Mouse (Mus musculus): ENCODE data around the gene a. TPM values are rescaled to one million over a fixed set of nuclear protein-coding genes. Genes with fewer than 3 reads are reported as not detected.

The a gene
- polyA plus RNA-seq, 1 experiment from 2014 or later, result 0.35 TPM

DNA sequence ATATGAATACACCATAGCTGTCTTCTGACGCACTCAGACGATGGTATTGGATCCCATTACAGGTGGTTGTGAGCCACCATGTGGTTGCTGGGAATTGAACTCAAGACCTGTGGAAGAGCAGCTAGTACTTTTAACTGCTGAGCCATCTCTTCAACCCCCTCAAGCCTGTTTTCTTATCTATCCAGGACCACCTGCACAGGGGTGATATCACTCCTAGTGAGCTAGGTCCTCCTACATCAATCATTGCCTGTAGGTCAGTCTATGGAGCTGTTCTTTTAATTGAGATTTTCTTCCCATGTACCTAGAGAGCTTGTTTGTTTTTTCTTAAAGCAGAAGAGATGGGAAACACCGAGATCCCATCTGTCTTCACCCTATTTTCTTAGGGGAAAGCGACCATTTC, 12.6 kb downstream of the a start:
- no peak for ATAC-seq (ENCODE audit: low FRiP score, low TSS enrichment)

GRCm38 (mm10) chr2:154807689-154808088, 16.5 kb downstream of the a start:
- no peak overlapping the region for H3K4me3 ChIP-seq (ENCODE audit: low read length)
- H3K27me3 ChIP-seq (ENCODE audit: insufficient read depth, low read length), result no peaks in the 10 kb centered on the region
- H3K4me1 ChIP-seq (ENCODE audit: insufficient read depth, low read length), result peaks cover 41% of the 10 kb centered on the region
- H3K27ac ChIP-seq (ENCODE audit: low read length), result no peak overlapping the region
- H3K9ac ChIP-seq (replicated peaks; ENCODE audit: low read length), result no peak overlapping the region
- H3K4me2 ChIP-seq (replicated peaks; ENCODE audit: low read depth, low read length), result no peak overlapping the region
- ATAC-seq (ENCODE audit: low FRiP score, low TSS enrichment), result no peak
- H3K36me3 ChIP-seq (ENCODE audit: insufficient read depth, low read length), result no peaks in the 10 kb centered on the region
- no peaks in the 10 kb centered on the region for H3K9me3 ChIP-seq (ENCODE audit: low read length)
- 48% methylated on average over 1 of the region's 1 CpGs for WGBS

More for the DNA sequence above, 12.6 kb downstream of the a start:
- no peaks in the 10 kb centered on the region for H3K27me3 ChIP-seq (ENCODE audit: insufficient read depth, low read length)
- H3K36me3 ChIP-seq (ENCODE audit: insufficient read depth, low read length), result 0 out of 2 replicates have a peak, but pooled peaks cover 5% of the 10 kb centered on the region
- H3K4me1 ChIP-seq (ENCODE audit: insufficient read depth, low read length), result peaks cover 29% of the 10 kb centered on the region
- no peak overlapping the region for H3K4me2 ChIP-seq (replicated peaks; ENCODE audit: low read depth, low read length)
- no peak overlapping the region for H3K27ac ChIP-seq (ENCODE audit: low read length)
- 69% methylated on average over 4 of the region's 4 CpGs for WGBS
- H3K9me3 ChIP-seq (ENCODE audit: low read length), result no peaks in the 10 kb centered on the region
- no peak overlapping the region for H3K9ac ChIP-seq (replicated peaks; ENCODE audit: low read length)
- H3K4me3 ChIP-seq (ENCODE audit: low read length), result no peak overlapping the region

GRCm38 (mm10) chr2:154809107-154809762, 18.0 kb downstream of the a start:
- Histone ChIP-seq H3K4me3 (ENCODE audit: low read length) (no peak overlapping the region), H3K36me3 (ENCODE audit: insufficient read depth, low read length) (no peaks in the 10 kb centered on the region), H3K4me2 (replicated peaks; ENCODE audit: low read depth, low read length) (no peak overlapping the region), H3K27ac (ENCODE audit: low read length) (no peak overlapping the region), H3K4me1 (ENCODE audit: insufficient read depth, low read length) (peaks cover 28% of the 10 kb centered on the region), H3K9me3 (ENCODE audit: low read length) (no peaks in the 10 kb centered on the region), H3K27me3 (ENCODE audit: insufficient read depth, low read length) (no peaks in the 10 kb centered on the region), H3K9ac (replicated peaks; ENCODE audit: low read length) (no peak overlapping the region)
- WGBS, result 82% methylated on average over 1 of the region's 1 CpGs
- peak; percentile 61; the same call in 1 of the 2 replicates for ATAC-seq (ENCODE audit: low FRiP score, low TSS enrichment)

DNA sequence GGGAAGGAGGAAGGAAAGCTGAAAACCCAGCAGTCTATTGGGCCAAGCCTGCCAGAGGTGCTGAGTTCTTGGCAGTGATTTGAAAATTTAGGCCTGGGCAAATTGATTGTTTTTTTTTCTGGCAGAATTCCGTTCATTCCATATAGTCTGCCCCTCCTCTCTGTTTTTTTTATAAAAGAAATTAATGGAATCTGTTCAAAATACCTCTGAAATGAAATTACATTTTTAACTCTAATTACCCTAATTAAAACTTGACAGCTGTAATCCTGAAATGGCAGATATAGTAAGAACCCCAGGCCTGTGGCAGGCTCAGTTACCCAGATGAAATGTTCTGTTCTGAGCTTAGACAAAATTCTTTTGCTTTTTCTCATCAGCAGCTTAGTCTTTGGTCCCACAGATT, 19.6 kb downstream of the a start:
- Histone ChIP-seq H3K27me3 (ENCODE audit: insufficient read depth, low read length) (no peaks in the 10 kb centered on the region), H3K36me3 (ENCODE audit: insufficient read depth, low read length) (no peaks in the 10 kb centered on the region), H3K27ac (ENCODE audit: low read length) (no peak overlapping the region), H3K4me1 (ENCODE audit: insufficient read depth, low read length) (peaks cover 22% of the 10 kb centered on the region), H3K9me3 (ENCODE audit: low read length) (no peaks in the 10 kb centered on the region), H3K9ac (replicated peaks; ENCODE audit: low read length) (no peak overlapping the region), H3K4me2 (replicated peaks; ENCODE audit: low read depth, low read length) (no peak overlapping the region), H3K4me3 (ENCODE audit: low read length) (no peak overlapping the region)
- no peak for ATAC-seq (ENCODE audit: low FRiP score, low TSS enrichment)
- WGBS, result 57% methylated on average over 1 of the region's 1 CpGs

- no peaks in the 10 kb centered on the region for H3K27me3 ChIP-seq (ENCODE audit: insufficient read depth, low read length)
- WGBS, result 92% methylated on average over 2 of the region's 2 CpGs
- no peaks in the 10 kb centered on the region for H3K9me3 ChIP-seq (ENCODE audit: low read length)
- H3K27ac ChIP-seq (ENCODE audit: low read length), result no peak overlapping the region
- ATAC-seq (ENCODE audit: low FRiP score, low TSS enrichment), result no peak
- no peak overlapping the region for H3K4me2 ChIP-seq (replicated peaks; ENCODE audit: low read depth, low read length)
- no peak overlapping the region for H3K9ac ChIP-seq (replicated peaks; ENCODE audit: low read length)
- H3K4me3 ChIP-seq (ENCODE audit: low read length), result no peak overlapping the region
- H3K4me1 ChIP-seq (ENCODE audit: insufficient read depth, low read length), result peaks cover 34% of the 10 kb centered on the region
- H3K36me3 ChIP-seq (ENCODE audit: insufficient read depth, low read length), result no peaks in the 10 kb centered on the region
These were observed 22.2 kb downstream of the a start for GRCm38 (mm10) chr2:154813426-154813825.

DNA sequence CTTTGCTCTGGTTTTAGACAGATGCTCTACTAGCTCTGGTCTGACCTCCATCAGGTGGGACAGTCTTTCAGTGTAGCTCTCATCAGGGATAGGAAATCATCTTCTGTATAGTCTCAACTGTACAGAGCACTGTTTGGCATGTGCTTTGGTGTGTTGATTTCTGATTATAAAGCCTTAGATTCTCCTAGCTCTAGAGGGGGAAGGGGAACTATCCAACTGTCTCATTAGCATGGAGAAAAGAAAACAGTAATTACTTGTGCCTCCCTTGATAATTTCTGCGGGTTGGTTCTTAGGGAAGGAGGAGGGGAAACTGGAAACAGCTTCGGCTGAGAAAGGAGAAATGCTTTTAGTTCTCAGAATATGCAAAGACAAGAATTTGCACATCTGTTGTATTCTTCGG, 25.9 kb downstream of the a start:
- WGBS, result 32% methylated on average over 3 of the region's 3 CpGs
- H3K36me3 ChIP-seq (ENCODE audit: insufficient read depth, low read length), result no peaks in the 10 kb centered on the region
- H3K4me1 ChIP-seq (ENCODE audit: insufficient read depth, low read length), result peaks cover 26% of the 10 kb centered on the region
- no peak overlapping the region for H3K4me2 ChIP-seq (replicated peaks; ENCODE audit: low read depth, low read length)
- H3K9me3 ChIP-seq (ENCODE audit: low read length), result no peaks in the 10 kb centered on the region
- H3K9ac ChIP-seq (replicated peaks; ENCODE audit: low read length), result no peak overlapping the region
- H3K27me3 ChIP-seq (ENCODE audit: insufficient read depth, low read length), result no peaks in the 10 kb centered on the region
- ATAC-seq (ENCODE audit: low FRiP score, low TSS enrichment), result no peak
- H3K27ac ChIP-seq (ENCODE audit: low read length), result no peak overlapping the region
- H3K4me3 ChIP-seq (ENCODE audit: low read length), result no peak overlapping the region

- Histone ChIP-seq H3K9me3 (ENCODE audit: low read length) (no peaks in the 10 kb centered on the region), H3K27ac (ENCODE audit: low read length) (no peak overlapping the region), H3K36me3 (ENCODE audit: insufficient read depth, low read length) (no peaks in the 10 kb centered on the region), H3K27me3 (ENCODE audit: insufficient read depth, low read length) (no peaks in the 10 kb centered on the region), H3K4me3 (ENCODE audit: low read length) (no peak overlapping the region), H3K9ac (replicated peaks; ENCODE audit: low read length) (no peak overlapping the region), H3K4me1 (ENCODE audit: insufficient read depth, low read length) (peaks cover 26% of the 10 kb centered on the region), H3K4me2 (replicated peaks; ENCODE audit: low read depth, low read length) (no peak overlapping the region)
- no peak for ATAC-seq (ENCODE audit: low FRiP score, low TSS enrichment)
- WGBS, result 15% methylated on average over 1 of the region's 1 CpGs
These were observed 26.6 kb downstream of the a start for GRCm38 (mm10) chr2:154817788-154818187.

DNA sequence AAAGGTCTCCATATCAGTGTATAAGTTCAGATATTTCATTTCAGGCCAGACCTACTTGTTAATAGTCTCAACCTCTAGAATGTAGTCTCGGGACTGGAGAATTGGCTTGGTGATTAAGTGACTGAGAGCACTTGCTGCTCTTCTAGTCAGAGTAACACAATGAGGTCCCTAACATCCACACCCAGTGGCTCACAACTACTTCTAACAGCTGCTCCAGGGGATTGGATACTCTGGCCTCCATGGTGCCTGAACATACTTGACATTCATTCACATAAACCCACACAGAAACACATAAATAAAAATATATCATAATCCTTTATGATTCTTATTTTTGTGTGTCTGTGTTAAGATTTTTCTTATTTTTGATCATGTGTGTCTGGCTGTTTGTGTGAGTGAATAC, 27.4 kb downstream of the a start:
- Histone ChIP-seq H3K27ac (ENCODE audit: low read length) (peak overlapping the region; percentile 43; the same call in 1 of the 2 replicates), H3K27me3 (ENCODE audit: insufficient read depth, low read length) (no peaks in the 10 kb centered on the region), H3K36me3 (ENCODE audit: insufficient read depth, low read length) (no peaks in the 10 kb centered on the region), H3K9ac (replicated peaks; ENCODE audit: low read length) (no peak overlapping the region), H3K9me3 (ENCODE audit: low read length) (no peaks in the 10 kb centered on the region), H3K4me3 (ENCODE audit: low read length) (no peak overlapping the region), H3K4me1 (ENCODE audit: insufficient read depth, low read length) (peaks cover 26% of the 10 kb centered on the region), H3K4me2 (replicated peaks; ENCODE audit: low read depth, low read length) (no peak overlapping the region)
- no peak for ATAC-seq (ENCODE audit: low FRiP score, low TSS enrichment)
- 80% methylated on average over 1 of the region's 1 CpGs for WGBS

- Histone ChIP-seq H3K27me3 (ENCODE audit: insufficient read depth, low read length) (no peaks in the 10 kb centered on the region), H3K4me2 (replicated peaks; ENCODE audit: low read depth, low read length) (no peak overlapping the region), H3K27ac (ENCODE audit: low read length) (no peak overlapping the region), H3K4me3 (ENCODE audit: low read length) (no peak overlapping the region), H3K36me3 (ENCODE audit: insufficient read depth, low read length) (no peaks in the 10 kb centered on the region), H3K4me1 (ENCODE audit: insufficient read depth, low read length) (peaks cover 26% of the 10 kb centered on the region), H3K9me3 (ENCODE audit: low read length) (no peaks in the 10 kb centered on the region), H3K9ac (replicated peaks; ENCODE audit: low read length) (no peak overlapping the region)
- no peak for ATAC-seq (ENCODE audit: low FRiP score, low TSS enrichment)
- WGBS, result 82% methylated on average over 1 of the region's 1 CpGs
These were observed 29.1 kb downstream of the a start for GRCm38 (mm10) chr2:154820346-154820745.

GRCm38 (mm10) chr2:154826054-154826538, 34.9 kb downstream of the a start:
- no peaks in the 10 kb centered on the region for H3K36me3 ChIP-seq (ENCODE audit: insufficient read depth, low read length)
- H3K4me3 ChIP-seq (ENCODE audit: low read length), result no peak overlapping the region
- no peaks in the 10 kb centered on the region for H3K27me3 ChIP-seq (ENCODE audit: insufficient read depth, low read length)
- H3K9me3 ChIP-seq (ENCODE audit: low read length), result no peaks in the 10 kb centered on the region
- 73% methylated on average over 1 of the region's 1 CpGs for WGBS
- no peak overlapping the region for H3K9ac ChIP-seq (replicated peaks; ENCODE audit: low read length)
- H3K27ac ChIP-seq (ENCODE audit: low read length), result no peak overlapping the region
- H3K4me2 ChIP-seq (replicated peaks; ENCODE audit: low read depth, low read length), result no peak overlapping the region
- no peak for ATAC-seq (ENCODE audit: low FRiP score, low TSS enrichment)
- H3K4me1 ChIP-seq (ENCODE audit: insufficient read depth, low read length), result peaks cover 13% of the 10 kb centered on the region; the same call in 1 of the 2 replicates

Measured in kidney, embryonic 16.5 days (tissue).